Mouse (Mus musculus) embryonic fibroblast, embryonic 13.5 days (primary cell): ENCODE results near the gene Eif2b2. TPM values are rescaled to one million over a fixed set of nuclear protein-coding genes. Genes with fewer than 3 reads are reported as not detected.

ENCODE experiments used
- H3K27ac ChIP-seq: 2 replicates; pipeline ENCODE4 v1.5.1; 2012; ENCODE audit warnings: low read length, control low read depth, inconsistent platforms; ENCODE audit not compliant: insufficient read depth
- H3K4me1 ChIP-seq: 2 replicates; pipeline ENCODE4 v1.6.1; 2011; ENCODE audit warnings: low read length; ENCODE audit not compliant: control insufficient read depth, insufficient read depth
- H3K4me3 ChIP-seq: 2 replicates; pipeline ENCODE4 v1.5.1; 2011; ENCODE audit warnings: mild to moderate bottlenecking, control low read depth, low read length; ENCODE audit not compliant: insufficient read depth
- CTCF ChIP-seq: IDR thresholded peaks from 2 replicates; pipeline ENCODE4 v1.5.1; 2011; ENCODE audit warnings: mild to moderate bottlenecking, control low read depth, low read length, moderate library complexity, borderline replicate concordance; ENCODE audit not compliant: insufficient read depth
- POLR2A ChIP-seq: IDR thresholded peaks from 2 replicates; pipeline ENCODE4 v1.6.1; 2011; ENCODE audit warnings: low read depth, mild to moderate bottlenecking, control low read depth, low read length, moderate library complexity
- polyA plus RNA-seq: library from polyadenylated mRNA; stranded (reverse); fragments of >200 nt; gene quantifications from 2 replicates; pipeline ENCODE4 v1.2.4, GENCODE M21; 2011; ENCODE audit warnings: low read depth; ENCODE audit not compliant: missing spikeins, insufficient read length

Eif2b2 gene
- polyA plus RNA-seq, 1 experiment: 54.8 TPM

DNA sequence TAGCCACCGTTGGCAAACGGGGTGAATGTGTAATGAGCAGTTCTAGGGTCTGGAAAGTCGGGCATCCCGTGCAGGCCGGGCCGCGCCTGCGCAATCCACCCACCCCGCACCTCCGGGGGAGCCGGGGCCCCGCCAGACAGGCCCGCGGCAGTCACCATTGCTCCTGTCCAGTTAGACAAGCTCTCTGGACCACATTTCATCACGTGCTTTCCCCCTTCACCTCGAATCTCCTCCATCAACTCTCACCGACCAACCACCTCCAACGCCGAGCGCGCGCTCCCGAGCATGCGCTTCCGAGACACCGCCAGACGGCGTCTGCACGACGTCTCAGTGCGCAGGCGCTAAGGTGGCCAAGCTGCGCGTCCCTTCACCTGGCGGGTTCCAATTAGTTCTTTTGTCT, 51.0 kb downstream of the Eif2b2 start, which contains the start of gene Mlh3:
Mlh3 (minus strand) TSS at position 281 of the 400 bp plus-strand sequence.
- TF ChIP-seq POLR2A: peak; percentile 79
- peak; percentile 34; the same call in 1 of the 2 replicates for TF ChIP-seq CTCF
- H3K27ac ChIP-seq: no peak within 1 kb of the TSS
- H3K4me1 ChIP-seq: peaks cover 3% of the 10 kb centered on the region
- H3K4me3 ChIP-seq: peak within 1 kb of the TSS; percentile 40

- Histone ChIP-seq H3K4me3 (no peak overlapping the region), H3K27ac (no peak overlapping the region), H3K4me1 (peaks cover 3% of the 10 kb centered on the region; the same call in 1 of the 2 replicates)
- no peak for TF ChIP-seq POLR2A
- no peak for TF ChIP-seq CTCF
These were observed 52.0 kb downstream of the Eif2b2 start for GRCm38 (mm10) chr12:85271132-85271842.

DNA sequence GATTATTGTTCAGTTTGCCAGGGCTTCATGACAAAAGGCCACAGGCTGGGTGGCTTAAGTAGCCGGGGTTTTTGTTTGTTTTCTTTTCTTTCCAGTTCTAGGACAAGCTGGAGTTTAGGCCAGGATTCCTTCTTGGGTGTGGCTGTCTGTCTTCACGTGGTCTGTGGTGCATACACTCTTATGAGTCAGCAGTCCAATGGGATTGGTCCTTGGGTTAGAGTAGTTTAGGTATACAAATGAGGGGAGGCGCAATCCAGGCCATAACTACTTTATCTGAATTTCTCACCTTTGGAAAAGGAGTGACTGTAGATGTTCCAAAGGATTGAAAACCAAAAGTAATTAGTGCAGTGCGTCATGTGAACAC, 52.5 kb downstream of the Eif2b2 start:
- Histone ChIP-seq H3K4me1 (peaks cover 3% of the 10 kb centered on the region; the same call in 1 of the 2 replicates), H3K27ac (no peak overlapping the region), H3K4me3 (no peak overlapping the region)
- TF ChIP-seq CTCF: no peak

GRCm38 (mm10) chr12:85273508-85273907, 54.2 kb downstream of the Eif2b2 start:
- no peak overlapping the region for H3K27ac ChIP-seq
- TF ChIP-seq CTCF (no peak), POLR2A (no peak)
- H3K4me1 ChIP-seq: peaks cover 3% of the 10 kb centered on the region; the same call in 1 of the 2 replicates
- no peak overlapping the region for H3K4me3 ChIP-seq

Other genes starting within 250 kb of the Eif2b2 start
- gene Fcf1, start 248.6 kb upstream of the Eif2b2 start, polyA plus RNA-seq: 89.0 and 100 TPM in 2 replicates
- gene Arel1, start 248.6 kb upstream of the Eif2b2 start, polyA plus RNA-seq: 29.0 and 29.4 TPM in 2 replicates
- gene Ylpm1, start 223.2 kb upstream of the Eif2b2 start, polyA plus RNA-seq: 48.7 and 61.3 TPM in 2 replicates
- 1.2 and 1.5 TPM in 2 replicates for gene Prox2, start 108.7 kb upstream of the Eif2b2 start, polyA plus RNA-seq
- gene Dlst, start 108.6 kb upstream of the Eif2b2 start, polyA plus RNA-seq: 145 and 151 TPM in 2 replicates
- gene Rps6kl1, start 68.2 kb upstream of the Eif2b2 start, polyA plus RNA-seq: not detected in 2 replicates
- gene Pgf, start 41.7 kb upstream of the Eif2b2 start, polyA plus RNA-seq: 3.7 and 6.6 TPM in 2 replicates
- 13.4 and 14.4 TPM in 2 replicates for gene Mlh3, start 51.1 kb downstream of the Eif2b2 start, polyA plus RNA-seq
- 16.4 and 17.7 TPM in 2 replicates for gene Acyp1, start 69.0 kb downstream of the Eif2b2 start, polyA plus RNA-seq
- 0.32 and 0.53 TPM in 2 replicates for gene Zc2hc1c, start 69.1 kb downstream of the Eif2b2 start, polyA plus RNA-seq
- gene Nek9, start 119.9 kb downstream of the Eif2b2 start, polyA plus RNA-seq: 59.0 and 65.8 TPM in 2 replicates
- gene Tmed10, start 155.4 kb downstream of the Eif2b2 start, polyA plus RNA-seq: 270 and 282 TPM in 2 replicates